Mouse (Mus musculus) cerebellum, adult 11-12 months (tissue): ENCODE results near the gene Mcm5.

Source experiments
- DNase-seq: peaks from one replicate; pipeline ENCODE4 v3.0.0; 2022

The Mcm5 gene

DNA sequence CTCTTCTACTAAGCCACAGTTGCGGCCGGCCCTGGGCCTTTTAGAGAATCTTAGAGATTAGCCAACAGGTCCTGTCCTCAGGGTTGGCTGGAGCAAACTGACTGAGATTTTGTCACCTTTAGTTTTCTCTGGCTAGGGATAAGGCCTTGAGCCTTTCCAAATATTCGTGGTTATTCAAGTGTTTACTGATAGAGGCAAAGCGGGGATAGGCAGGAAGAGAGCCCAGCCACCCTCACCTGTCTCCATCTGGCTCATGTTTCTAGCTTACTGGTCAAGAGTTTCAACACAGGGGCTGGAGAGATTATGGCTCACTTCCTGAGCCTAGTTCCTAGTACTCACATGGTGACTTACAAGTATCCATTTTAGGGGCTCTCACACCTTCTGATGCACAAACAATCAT lies 6.4 kb upstream of the Mcm5 start:
- no peak for DNase-seq

DNA sequence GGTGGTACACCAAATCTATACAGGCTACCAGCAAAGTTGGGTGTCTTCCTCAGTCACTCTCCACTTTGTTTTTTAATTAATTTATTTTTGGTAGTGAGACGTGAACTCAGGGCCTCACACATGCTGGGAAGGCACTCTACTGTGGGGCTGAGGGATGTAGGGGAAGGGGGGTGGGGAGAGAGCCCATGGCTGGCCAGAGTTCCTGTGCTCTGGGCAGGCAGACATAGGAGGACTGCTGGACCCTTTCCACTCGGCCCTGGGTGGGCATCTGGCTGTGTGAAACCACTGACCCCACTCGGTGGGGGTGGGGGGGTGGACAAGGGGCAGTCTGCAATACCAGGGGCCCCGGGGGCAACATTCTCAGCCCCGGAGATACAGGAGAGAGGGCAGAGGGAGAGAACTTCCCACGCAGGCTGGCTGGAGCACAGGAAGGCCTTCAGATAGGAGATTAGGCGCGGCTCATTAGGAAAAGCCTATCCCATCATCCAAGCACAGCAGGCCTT lies 5.9 kb upstream of the Mcm5 start:
- DNase-seq: no peak

DNA sequence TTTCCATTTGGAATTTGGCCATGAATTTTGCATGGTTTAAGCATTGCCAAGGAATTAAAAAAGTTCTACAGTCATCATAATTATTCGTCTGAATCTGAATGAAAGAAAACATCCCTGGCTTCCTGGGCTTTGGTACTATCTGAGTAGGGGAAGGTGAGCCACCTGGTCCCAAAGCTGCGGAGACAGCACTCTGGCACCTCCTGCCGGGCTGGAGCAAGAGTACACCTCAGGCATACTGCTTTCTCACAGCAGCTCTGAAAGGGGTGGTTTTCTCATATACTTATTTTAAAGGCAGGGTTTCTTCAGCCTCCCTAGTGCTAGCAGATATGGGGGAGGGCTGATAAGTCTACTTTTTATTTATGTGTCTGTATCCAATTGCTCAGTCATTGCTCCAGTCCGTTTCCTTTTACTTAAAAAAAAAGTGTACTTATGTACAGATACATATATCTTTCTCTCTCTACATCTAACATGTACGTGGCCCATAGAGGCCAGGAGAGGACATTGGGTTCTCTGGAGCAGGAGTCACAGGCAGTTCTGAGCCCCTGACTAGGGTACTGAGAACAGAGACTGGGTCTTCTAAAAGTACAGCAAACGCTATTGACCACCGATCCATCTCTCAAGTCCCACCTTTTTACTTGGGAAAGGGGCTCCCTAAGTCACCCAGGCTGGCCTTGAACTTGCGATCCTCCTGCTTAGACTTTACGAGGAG lies 688 bp upstream of the Mcm5 start:
- peak; percentile 76 for DNase-seq

DNA sequence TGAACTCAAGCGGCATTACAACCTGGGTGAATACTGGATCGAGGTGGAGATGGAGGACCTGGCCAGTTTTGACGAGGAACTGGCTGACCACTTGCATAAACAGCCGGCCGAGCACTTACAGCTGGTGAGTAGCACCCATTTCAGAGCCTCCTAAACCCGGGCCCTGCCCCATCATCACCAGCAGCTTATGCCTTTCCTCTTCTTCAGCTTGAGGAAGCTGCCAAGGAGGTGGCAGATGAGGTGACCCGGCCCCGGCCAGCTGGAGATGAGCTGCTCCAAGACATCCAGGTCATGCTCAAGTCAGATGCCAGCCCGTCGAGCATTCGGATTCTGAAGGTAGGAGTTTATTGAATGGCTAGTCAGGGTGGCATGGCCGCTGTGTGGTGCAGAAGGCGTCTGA lies 724 bp downstream of the Mcm5 start:
- DNase-seq: peak; percentile 33

DNA sequence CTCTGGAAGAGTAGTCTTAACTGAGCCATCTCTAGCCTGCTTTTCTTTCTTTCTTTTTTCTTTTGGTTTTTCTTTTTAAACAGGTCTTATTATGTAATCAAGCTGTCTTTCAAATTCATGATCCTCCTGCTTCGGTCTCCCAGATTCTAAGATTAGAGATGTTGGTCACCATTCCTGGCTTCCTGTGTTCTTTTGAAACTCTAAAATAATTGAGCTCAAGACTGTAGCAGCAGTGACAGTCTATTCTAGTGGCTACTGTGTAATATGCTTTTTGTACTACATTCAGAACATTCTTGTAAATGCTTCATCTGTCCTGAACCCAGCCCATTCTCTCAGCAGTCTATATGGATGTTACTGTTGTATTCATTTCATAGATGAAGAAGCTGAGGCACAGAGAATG lies 9.1 kb downstream of the Mcm5 start:
- DNase-seq: no peak

DNA sequence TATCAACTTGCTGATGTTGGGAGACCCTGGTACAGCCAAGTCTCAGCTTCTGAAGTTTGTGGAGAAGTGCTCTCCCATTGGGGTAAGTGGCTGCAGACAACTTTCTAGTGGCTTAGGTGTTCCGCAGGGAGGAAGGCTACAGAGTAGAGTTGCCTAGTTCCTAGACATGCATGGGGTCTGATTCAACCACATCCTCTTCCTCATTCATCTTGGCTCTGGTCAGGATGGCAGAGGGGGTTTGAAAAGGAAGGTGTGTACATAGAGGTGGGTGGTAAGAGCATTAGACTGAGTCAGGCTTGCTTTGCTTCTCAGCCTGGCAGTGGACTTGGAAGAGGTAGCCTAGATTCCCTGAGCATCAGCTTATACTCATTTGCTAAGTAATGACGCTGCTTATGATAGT lies 9.9 kb downstream of the Mcm5 start:
- no peak for DNase-seq

DNA sequence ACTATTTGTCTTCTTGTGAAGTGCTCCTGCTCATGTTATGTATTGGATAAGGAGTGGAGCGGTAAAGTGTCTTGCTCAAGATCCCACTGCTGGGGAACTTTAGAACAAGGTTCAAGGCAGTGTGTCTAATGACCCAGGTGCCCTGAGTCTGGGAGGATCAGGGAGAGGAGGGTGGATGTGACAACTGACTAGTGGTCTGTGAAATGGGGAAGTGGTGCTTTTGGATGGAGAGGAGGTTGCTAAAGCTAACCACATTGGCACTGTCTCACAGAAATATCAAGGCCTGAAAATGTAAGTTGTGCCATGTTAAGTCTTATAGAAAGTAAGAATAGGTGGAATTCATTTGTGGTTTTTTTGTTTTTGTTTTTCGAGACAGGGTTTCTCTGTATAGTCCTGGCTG lies 10.4 kb downstream of the Mcm5 start:
- no peak for DNase-seq

DNA sequence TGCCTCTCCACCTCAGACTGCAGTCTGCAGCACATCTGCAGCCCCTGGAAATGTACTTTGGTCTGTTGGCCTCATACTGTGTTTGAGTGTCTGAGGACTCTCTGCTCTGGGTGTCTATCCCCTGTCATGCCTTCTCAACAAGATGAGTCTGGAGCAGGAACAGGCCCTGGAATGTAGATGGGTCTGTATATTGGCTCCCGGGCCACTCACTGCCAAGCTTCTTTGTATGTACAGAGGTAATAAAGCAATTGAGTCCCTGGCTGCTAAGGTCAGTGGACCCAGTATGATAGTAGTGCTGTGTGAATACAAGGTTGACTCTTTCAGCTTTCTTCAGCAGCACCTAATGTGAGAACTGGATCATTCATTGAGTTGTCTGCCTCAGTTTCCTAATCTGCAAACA lies 18.0 kb downstream of the Mcm5 start:
- no peak for DNase-seq

DNA sequence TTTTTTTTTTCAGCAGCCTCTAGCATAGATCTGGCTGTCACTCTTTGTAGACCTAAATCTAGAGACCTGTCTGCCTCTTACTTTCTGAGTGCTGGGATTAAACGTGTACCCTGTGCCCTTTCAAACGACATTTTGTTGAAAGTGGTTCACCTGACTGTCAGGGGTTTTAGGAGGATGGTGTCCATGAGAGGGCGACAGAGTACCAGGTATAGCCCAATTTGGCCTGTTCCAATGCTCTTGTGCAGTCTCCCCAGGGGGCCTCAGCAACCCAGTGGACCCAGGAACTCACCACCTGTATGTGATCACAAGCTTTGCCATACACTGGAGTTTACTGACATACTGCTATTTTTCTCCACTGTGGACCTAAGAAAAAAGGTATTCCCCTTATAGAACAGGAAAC lies 23.1 kb downstream of the Mcm5 start:
- peak; percentile 34 for DNase-seq

DNA sequence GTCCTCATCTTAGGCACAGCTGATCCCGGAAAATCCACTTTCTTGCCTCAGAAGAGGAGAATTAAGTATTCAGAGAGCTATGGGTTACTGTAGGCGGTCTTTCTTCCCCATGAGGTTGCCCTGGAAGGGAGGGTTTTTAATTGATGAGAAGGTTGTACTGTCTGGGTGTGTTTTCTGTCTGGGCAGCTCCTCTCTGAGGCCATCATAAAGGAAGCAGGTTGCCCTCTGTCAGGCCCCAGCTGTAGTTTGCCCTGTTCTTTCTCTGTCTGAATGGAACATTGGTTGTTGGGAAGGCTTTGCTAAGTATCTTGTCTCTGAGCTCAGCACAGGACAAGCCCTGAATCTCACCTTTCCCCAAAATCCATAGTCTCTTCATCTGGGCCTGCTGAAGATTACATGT lies 24.0 kb downstream of the Mcm5 start:
- DNase-seq: no peak

DNA sequence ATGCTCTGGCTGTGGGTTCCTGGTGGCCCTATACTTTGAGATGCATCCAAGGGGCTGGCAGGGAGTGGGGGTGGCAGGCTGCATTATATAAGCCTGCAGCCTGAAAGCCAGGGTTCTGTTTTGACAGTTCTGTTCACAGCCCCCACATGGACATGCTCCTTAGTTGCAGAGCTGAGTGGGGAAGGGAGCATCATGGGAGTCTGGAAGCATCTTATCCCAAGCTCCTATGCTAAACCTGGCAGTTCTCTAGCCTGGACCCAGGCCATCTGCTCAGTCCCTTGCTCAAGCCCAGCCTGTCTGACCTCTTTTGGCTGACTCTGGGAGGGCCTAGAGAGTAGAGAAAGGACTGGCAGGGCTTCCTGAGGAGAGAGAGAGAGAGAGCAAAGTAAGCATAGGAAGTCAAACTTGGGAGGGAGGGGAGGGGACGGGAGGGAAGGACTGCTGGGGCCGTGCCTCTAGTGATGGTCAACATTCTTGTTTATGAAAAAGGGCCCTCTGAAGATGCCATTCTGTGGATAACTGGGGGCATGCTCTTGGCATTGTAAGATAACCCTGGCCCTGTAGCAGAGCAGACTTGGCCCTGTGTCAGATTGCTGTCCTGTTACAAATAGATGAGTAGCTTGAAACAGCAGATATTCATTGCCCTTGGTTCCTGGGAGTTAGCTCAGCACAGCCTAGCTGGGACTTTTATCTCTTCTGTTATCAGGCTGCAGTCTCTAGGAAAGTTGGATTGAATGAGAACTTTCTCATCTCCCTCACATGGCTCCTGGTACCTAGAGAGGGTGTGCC lies 25.4 kb downstream of the Mcm5 start:
- peak; percentile 77 for DNase-seq

DNA sequence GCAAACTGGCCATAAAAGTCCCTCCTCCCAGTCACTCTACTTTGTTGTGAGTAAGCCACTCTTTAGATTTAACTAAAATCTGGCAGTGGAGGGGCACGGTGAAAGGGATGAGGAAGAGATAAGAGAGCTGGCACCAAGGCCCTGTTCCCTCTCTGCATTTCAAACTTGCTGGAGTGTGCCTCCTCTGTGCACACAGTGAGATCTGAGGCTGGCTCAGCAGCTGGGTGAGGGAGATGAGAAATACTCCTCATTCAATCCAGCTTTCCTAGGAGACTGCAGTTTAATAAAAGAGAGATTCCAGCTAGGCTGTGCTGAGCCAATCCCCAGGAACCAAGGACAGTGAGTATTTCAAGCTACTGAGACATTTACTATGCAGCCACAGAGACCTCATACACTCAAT lies 26.4 kb downstream of the Mcm5 start:
- no peak for DNase-seq

DNA sequence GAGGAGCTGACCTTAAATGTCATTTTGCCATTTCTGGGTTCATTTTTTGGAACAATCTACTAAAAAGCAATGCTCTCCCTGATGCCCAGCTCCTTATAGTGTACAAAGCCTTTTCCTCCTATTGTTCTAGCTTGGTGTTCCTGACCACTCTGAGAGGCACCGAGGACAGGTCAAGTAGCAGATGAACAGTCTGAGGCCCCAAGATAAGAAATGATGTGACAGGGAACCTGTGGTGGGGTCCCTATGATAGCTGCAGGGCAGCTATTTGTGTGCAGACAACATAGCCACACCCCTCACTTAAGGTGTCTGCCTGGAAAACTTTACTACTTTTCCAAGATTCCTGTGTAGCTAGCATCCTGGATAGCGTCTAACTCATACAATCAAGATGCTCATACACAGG lies 26.9 kb downstream of the Mcm5 start:
- no peak for DNase-seq

DNA sequence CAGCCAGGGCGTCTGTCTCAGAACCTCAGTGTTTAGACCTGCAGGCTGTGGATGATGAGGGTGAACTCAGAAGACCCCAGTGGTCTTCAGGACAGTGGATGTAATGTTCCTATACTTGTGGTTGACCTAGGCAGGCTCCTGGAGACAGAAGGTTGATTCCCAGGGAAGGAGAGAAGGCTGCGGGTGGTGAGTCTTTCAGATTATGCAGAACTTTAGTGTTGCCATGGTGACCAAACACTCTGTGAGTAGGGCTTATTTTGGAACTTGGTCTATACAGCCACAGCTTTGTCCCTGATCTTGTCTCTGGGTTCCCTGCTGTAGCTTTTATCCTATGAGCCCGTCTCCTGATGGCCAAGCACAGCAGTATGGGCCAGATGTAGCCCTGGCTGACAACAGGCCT lies 28.2 kb downstream of the Mcm5 start:
- no peak for DNase-seq

DNA sequence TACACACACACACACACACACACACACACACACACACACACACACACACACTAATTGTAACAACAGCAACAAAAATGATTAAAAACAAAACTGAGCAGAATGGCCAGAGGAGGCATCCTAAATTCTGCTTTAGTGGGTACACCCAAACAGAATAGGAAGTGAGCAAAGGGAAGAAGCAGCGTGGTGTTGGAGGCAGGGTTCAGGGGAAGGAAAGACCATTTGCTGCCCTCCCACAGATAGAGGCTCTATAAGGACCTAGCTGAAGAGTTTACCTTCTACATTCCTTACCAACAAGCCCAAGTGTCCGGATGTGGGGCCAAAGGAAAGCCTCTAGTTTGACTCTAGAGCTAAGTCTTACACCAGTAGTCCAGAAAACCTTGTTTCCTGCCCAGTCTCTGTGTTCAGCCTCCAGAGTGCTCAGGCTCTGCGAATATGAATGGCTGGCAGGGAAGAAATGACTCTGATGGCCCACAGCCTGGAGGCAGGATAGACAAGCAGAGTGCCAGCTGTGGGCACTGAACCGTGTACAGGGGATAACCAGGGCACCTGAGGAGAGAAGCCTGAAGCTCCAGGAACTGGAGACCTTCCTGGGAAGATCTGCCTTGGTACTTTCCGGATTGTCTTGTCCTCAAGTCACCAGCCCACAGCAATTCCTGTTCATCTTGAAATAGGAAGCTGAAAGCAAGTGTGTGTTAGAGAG lies 41.7 kb downstream of the Mcm5 start:
- no peak for DNase-seq

DNA sequence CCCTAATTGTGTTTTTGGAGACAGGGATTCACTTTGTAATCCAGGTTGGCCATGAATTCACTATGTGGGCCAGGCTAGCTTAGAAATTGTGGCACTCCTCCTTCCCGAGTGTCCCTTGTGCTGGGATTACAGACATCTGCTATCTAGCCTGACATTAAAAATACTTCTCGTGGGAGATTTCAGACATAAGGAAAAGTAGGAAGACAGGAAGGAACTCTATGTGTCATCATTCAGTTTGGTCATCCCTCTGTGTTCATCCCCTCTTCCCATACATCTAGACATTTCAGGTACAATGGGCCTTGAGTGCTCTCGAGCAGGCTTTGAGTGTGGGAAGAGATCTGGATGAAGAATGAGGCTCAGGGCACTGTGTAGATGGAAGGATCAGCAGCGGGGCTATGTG lies 42.4 kb downstream of the Mcm5 start:
- DNase-seq: no peak

DNA sequence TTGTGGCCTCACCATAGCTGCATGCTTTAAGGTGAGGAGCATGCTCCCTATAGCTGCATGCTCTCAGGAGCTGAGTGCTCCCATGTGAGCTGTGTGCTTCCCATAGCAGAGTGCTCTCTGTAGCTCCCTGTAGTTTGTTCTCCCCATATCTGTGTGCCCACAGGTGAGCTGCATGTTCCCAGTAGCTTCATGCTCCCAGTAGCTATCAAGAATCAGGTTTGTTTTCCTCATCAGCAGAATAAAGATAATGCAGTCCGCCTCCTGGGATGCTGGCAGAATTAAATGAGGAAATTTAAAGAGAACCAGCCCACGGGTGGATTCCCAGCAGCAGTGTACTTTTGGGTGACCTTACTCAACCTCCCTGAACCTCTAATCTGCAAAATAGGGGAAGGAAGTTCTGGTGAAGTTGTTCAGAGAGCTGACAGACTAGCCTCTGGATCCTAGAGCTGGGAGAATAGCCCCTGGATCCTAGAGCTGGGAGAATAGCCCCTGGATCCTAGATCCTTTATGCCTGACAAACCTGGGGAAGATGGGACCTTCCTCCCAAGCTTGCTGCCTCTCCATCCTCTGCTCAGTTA lies 43.2 kb downstream of the Mcm5 start:
- DNase-seq: no peak

DNA sequence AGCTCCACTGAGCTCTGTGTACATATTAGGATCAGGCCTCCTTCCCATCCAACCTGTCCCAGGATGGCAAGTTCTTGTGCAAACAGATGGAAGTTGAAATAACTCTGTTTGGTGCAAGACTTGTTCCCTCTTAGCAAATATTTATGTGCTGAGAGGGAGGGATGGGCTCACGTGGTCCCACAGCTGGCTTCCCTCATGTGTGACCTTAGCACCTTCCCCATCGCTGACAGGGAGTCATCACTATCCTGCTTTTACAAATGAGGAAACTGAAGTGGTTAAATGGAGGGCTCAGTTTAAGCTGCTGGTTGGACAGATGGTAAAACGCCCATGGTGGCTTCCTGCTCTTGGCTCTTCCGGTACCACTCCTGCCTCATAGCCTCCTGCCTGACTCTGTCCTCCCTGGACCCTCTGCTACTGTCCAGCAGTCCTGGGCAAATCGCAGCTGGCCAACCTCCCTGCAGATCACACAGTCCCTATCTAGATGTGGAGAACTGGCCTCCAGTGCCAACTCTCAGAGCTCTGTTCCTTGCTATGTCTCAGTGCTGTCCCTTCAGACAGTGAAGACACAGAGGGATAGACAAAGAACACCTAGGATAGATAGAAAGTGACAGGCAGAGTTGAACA lies 45.6 kb downstream of the Mcm5 start:
- no peak for DNase-seq

DNA sequence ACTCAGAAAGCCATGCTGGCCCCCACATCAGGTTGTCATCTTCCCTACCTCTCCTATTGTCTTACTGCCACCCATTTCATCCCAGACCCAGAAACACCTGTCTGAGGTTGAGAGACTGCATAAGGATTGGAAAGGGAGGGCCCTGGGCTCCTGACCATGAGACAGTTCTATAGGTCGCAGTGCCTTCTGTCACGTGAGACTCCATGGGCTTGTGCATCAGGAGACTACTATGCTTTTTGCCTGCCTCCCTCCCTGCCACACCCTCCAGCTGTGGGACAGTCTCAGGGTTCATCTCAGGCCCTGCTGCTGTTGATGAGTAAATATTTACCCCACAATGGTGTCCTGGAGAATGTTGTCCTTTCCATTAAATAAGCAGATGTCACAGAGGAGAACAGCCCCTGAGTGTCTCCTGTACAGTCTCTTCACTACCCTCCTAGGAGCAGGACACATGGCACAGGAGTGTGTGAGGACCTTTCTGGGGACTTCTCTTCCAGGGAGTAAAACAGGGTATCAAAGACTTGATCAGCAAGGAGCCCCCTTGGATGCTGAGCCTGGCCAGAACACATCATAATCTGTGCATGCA lies 46.5 kb downstream of the Mcm5 start:
- no peak for DNase-seq

DNA sequence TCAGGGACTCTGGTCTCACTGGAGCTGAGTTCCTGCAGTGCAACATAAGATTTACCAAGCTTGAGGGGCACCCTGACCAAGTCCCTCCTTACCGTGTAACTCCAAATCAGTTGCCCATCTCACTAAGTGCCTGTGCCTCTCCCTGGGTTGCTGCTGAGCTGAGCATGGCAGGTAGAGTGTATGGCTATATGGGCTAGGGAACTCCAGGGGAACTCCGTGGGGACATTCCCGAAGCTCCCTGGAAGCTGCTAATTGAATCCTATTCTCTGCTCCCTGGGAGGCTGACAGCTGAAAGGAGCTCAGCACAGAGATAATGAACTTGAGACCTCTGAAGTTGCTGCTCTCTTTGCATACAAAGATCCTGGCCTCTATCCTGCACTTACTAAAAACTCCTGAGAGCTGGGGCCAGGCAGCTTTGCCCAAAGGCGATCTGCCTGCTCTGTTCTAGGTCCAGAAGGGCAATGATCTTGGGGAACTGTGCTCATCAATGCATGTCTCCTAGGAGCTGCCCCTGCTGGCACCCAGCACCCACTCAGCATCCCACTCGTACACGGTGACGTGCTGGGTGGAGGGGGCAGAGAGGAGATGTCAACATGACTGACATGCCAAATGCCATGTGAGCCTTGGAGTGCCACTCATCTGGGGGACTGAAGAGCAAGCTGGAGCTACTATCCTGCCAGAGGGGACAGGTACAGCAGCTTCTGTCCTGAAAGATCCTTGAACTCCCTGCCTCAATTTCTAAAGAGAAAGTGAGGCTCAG lies 48.3 kb downstream of the Mcm5 start:
- DNase-seq: no peak

DNA sequence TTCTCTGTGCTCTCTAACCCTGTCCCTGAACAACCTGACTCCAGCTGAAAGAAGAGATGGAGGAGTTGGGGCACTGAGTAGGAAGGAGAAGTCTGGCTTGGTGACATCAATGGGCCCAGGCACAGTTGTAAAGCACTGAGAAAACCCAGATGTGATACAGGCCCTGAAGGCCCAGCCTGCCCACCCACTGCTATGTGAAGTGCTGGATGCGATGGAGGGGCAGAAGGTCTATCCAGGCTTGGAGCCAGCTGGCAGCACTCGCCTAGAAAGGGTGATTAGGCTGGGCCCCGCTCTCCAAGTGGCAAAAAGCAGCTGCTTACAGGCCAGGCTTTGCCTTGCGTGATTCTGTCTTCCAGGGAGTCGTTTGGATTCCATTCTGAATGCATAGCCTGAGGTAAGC lies 60.0 kb downstream of the Mcm5 start:
- no peak for DNase-seq
